Mouse (Mus musculus) erythroblast, adult 5-6 weeks (primary cell): ENCODE data around the gene Tgfbr3. TPM values are rescaled to one million over a fixed set of nuclear protein-coding genes. Genes with fewer than 3 reads are reported as not detected.

Experiments used
- ATAC-seq: replicated peaks from 2 replicates; pipeline ENCODE4 v1.8.0; 2016; ENCODE audit warnings: moderate number of reproducible peaks, mild to moderate bottlenecking, moderate TSS enrichment, inconsistent platforms; ENCODE audit not compliant: poor library complexity, low FRiP score, severe bottlenecking
- total RNA-seq, 2 experiments: library from RNA; stranded (forward) in 1 of 2; stranded (reverse) in 1 of 2; fragments of 150-400 nt in 1 of 2; fragments of 200-764, 138-1000 nt in 1 of 2; gene quantifications; 2 replicates each; pipeline versions ENCODE4 v1.2.3 to v1.2.4; 2015 to 2017; ENCODE audit warnings: low replicate concordance in 2 of 2

Gene Tgfbr3
- total RNA-seq, 2 experiments from 2014 or later, result 1.5 to 2.6 TPM

- ATAC-seq, result no peak
Observed at GRCm38 (mm10) chr5:107282561-107283307, 6.7 kb downstream of the Tgfbr3 start.

GRCm38 (mm10) chr5:107279263-107279662 is 10.2 kb downstream of the Tgfbr3 start:
- ATAC-seq, result no peak

- ATAC-seq, result no peak
Observed at GRCm38 (mm10) chr5:107276186-107276585, 13.2 kb downstream of the Tgfbr3 start.

GRCm38 (mm10) chr5:107272252-107273028 is 17.0 kb downstream of the Tgfbr3 start:
- no peak for ATAC-seq

- ATAC-seq, result no peak
Observed at GRCm38 (mm10) chr5:107269006-107269328, 20.5 kb downstream of the Tgfbr3 start.

GRCm38 (mm10) chr5:107268121-107269005 is 21.1 kb downstream of the Tgfbr3 start:
- no peak for ATAC-seq

- ATAC-seq, result no peak
Observed at GRCm38 (mm10) chr5:107266566-107266965, 22.9 kb downstream of the Tgfbr3 start.

- ATAC-seq, result no peak
Observed at GRCm38 (mm10) chr5:107264426-107265360, 24.7 kb downstream of the Tgfbr3 start.

- ATAC-seq, result no peak
Observed at GRCm38 (mm10) chr5:107263836-107264235, 25.6 kb downstream of the Tgfbr3 start.

GRCm38 (mm10) chr5:107261930-107262329 is 27.5 kb downstream of the Tgfbr3 start:
- ATAC-seq, result no peak

- ATAC-seq, result no peak
Observed at GRCm38 (mm10) chr5:107260708-107261495, 28.5 kb downstream of the Tgfbr3 start.

- ATAC-seq, result no peak; the same call in 1 of the 2 replicates
Observed at GRCm38 (mm10) chr5:107259487-107260040, 29.9 kb downstream of the Tgfbr3 start.

- ATAC-seq, result no peak
Observed at GRCm38 (mm10) chr5:107253395-107253794, 36.0 kb downstream of the Tgfbr3 start.

GRCm38 (mm10) chr5:107252435-107252834 is 37.0 kb downstream of the Tgfbr3 start:
- no peak for ATAC-seq

- no peak for ATAC-seq
Observed at GRCm38 (mm10) chr5:107251751-107252305, 37.6 kb downstream of the Tgfbr3 start.

GRCm38 (mm10) chr5:107250548-107251272 is 38.7 kb downstream of the Tgfbr3 start:
- no peak for ATAC-seq

GRCm38 (mm10) chr5:107248732-107249131 is 40.7 kb downstream of the Tgfbr3 start:
- no peak for ATAC-seq
